Mouse (Mus musculus): ENCODE data around the gene Spin1.

Spin1 gene

DNA sequence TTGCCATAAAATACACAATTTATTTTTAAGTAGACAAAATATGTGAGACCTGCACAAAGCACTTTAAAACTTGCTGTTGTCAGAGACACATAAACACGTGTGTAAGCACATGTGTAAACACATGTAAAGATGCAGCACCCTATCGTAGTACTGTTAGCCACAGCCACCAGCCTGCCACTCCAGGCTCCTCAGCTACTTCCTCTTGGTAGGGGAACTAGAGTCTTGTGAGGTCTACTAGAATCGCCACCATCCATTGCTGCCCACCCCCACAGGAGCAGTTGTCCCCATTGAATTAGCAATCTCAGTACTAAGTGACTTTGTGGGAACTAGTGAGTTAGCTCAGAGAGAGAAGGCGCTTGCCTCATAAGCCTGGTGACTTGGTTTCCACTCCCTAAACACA is 35.6 kb downstream of the Spin1 start:
- DNase-seq (ENCODE audit: low spot score in 2 of 2), result no peak

DNA sequence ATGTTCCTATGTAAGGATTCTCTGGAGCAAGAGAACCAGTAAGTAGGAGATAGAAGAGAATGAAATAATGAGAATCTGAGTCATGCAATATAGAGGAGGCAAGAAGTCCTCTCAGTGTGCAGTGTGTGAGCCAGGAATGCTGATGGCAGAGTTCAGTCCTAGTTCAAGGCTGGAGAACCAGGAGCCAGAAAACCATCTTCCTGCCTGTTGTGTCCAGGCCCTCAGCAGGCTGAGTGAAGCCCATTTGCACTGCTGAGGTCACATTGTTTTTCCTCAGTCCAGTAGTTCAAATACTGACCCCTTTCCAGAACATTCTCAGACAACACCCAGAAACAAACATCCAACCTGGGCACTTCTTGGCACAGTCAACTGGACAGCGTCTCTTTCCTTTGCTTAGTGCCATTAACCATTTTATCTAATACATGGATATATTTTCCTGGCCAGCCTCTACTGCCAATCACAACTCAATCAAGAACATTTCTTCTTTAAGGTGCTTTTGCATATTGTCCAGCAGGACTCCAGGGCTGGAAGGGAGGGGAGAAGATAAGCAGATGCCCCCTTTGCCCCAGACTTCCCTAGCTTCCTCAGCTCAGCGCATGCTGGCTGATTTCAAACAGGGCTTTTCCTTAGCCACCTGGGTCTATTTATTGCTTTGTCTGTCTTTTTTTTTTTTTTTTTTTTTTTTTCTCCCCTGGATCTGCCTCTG is 36.5 kb downstream of the Spin1 start:
- no peak for DNase-seq (ENCODE audit: low spot score in 2 of 2)

DNA sequence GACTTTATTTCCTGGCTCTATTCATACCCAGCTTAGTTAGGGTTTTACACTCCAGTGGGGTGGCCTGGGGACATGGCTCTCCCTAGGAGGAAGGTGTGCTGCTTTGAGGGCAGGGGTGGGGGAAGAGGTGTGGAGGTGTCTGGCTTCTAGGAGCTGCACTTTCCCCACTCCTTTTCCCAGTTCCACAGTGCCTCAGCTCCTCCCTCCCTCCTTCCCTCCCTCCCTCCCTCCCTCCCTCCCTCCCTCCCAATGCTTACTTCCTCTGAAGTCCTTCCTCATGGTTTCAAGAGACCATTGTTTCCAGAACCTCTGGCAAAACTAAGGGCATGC is 37.0 kb downstream of the Spin1 start:
- no peak for DNase-seq (ENCODE audit: low spot score in 2 of 2)

DNA sequence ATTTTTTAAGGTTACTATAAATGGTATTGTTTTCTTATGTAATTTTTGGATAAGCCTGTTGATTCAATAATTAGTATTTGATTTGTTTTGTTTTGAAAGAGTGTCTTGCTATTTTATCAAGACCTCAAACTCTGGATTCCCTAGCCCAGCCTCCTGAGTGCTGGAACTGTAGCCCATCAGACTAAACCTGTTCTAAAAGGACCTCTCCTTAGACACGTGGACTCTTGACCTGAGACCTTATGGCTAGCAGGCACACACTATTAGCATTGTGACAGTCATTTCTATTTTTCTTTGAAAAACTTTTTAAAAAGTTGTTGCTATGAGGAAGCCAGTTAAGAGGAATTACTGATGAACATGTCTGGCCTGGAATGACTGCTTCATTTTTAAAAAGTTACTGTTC is 46.4 kb downstream of the Spin1 start:
- no peak for DNase-seq (ENCODE audit: low spot score in 2 of 2)

DNA sequence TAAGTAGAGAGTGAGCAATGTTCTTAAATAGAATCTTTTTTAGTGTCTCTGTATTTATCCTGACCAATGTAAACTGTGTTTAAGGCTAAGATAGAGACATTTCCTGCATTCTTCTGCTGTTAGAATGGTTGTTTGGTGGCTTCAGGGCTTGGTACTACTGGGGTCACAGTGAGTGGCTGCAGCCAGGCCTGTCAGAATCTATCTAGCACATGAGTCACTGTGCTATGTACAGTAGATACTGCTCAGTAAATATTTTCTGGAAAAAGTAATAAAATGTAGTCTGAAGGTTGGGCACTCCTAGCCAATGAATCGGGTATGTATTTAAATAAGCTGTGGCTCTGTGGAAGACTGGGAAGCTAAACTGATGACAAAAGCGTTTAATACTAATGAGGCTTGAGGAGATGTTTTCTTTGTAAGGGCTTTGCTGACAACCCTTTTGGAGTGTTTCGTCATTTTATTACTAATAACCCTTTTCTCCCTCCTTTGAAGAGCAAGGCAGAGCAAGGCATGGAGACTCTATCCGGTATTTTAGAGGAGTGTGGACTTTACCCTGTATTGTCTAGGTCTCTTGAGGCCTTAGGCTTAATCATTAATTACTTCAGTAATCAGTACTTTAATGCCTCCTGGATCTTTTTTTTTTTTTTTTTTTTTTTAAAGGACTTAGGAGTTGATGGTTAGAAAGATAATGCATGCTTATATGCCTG is 52.4 kb downstream of the Spin1 start:
- DNase-seq (ENCODE audit: low spot score in 2 of 2), result no peak

DNA sequence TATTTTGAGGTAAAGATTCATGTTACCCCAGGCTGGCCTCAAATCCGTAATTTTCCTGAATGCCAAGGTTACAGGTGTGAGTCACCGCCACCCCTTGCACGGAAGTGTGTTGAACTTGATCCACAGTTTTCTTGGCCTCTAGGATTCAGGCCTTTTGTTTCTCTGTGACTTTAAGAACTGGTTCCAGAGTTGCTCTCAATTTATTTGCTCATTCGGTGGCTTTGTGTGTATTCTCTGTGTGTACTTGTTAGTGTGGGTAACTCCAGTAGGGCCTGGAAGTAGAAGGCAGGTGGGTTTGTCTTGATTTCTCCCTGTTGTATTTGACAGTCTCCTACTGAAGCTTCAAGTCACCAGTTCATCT is 53.0 kb downstream of the Spin1 start:
- no peak for DNase-seq (ENCODE audit: low spot score in 2 of 2)

DNA sequence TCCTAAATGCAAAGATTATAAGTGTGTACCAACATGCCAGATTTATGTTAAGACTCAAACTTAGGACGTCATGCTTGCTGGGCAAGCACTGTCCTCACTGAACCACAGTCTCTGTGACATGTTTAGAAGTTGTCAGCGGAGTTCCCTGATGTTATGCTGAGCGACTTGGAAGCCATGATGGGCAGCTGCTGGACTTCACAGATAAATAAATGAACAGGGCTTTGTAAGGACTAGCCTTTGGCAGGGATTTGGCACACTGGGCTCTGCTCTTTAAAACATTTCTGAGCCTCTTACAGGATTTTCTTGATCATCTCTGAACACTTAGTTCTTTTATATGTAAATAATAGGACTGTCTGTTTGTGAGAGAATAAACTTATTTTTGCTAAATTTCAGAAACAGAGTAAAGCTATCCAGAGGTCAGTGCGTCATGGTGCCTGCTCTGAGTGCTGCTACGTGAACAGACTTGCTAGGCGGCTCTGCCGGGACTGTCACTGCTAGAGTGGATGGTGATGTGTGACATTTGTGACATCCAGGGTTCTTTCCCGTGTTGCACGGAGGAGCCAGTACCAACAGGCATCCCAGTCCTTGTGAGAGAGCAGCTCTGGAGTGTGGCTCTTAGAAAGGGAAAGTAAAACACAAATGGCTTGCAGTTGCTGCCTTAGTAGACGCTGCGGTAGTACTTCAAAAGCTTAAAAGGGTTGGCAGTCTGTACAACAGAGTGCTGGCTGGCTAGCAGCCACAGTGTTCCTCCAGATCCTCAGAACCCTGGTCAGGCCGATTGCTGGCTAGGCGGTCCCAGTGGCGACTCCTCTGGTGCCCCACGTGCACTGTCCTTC is 54.7 kb downstream of the Spin1 start:
- DNase-seq (ENCODE audit: low spot score in 2 of 2), result peak; percentile 52 to 57

DNA sequence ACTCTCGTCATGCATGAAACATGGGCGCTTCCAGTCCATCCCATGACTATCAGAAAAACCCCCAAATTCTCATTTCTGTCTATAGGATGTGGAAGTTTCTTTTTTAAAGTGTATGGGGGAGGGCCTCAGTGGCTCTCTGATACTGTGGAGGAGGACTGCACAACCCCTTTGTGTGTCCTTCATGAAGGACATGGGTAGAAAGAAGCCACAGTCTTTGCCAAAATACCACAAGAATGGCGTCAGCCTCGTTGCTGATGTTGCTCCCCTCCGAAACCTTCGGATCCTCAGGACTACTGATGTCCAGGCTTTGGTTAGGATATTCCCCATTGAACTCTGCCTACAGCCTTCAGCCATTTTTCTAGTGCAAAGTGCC is 55.3 kb downstream of the Spin1 start:
- no peak for DNase-seq (ENCODE audit: low spot score in 2 of 2)

DNA sequence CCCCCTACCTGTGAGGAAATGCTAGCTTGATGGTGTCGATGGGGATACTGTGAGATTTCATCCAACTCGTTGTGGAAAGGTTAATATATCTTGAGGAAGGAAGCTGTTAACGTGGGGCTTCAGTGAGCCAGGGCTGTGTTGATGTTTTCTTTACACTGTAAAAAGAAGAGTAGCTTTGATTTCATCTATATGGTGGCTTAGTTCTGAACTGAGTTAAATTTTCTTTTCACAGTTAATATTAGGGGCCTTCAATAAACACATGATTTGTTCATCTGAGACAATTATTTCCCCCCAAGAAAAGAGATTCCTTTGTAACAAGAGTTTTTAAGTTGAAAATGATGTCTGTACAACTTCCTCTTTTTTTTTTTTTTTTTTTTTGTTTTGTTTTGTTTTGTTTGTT is 56.6 kb downstream of the Spin1 start:
- no peak for DNase-seq (ENCODE audit: low spot score in 2 of 2)

DNA sequence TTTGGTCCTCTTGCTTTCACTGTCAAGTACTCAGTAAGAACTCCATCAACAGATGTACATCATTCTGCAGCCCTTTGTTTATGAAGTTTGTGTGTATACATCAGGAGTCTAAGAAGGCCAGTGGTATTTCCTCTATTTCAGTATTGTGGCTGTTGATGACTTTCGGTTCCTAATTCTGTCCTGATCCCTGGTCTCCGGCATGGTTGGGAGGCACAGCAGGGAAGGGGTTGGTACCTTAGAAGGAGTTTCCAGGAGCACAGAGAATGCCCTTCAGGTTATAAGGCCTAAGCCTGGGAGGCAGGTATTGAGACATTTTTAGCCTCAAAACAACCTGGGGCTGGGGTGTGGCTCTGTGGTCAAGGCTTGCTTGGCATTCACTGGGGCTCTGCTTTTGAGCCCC is 61.0 kb downstream of the Spin1 start:
- DNase-seq (ENCODE audit: low spot score in 2 of 2), result no peak

DNA sequence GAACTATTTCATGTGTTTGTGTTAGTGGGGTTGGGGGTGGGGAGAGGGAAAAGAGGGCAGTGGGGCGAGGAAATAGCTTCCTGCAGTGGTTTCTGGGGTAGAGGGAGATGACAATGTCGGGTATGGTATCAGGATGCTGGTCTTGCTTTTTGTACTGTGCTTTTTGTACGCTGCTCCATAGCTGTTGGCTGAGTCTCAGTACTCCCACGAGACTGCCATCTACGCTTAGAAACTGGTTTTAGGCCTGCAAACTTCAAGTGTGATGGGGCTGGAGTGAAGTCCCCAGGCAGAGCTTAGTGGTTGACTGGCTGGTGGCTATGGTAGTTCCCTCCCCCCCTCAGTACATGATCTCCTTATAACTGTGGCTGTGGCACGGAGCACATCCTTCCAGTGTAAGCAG is 61.6 kb downstream of the Spin1 start:
- no peak for DNase-seq (ENCODE audit: low spot score in 2 of 2)

DNA sequence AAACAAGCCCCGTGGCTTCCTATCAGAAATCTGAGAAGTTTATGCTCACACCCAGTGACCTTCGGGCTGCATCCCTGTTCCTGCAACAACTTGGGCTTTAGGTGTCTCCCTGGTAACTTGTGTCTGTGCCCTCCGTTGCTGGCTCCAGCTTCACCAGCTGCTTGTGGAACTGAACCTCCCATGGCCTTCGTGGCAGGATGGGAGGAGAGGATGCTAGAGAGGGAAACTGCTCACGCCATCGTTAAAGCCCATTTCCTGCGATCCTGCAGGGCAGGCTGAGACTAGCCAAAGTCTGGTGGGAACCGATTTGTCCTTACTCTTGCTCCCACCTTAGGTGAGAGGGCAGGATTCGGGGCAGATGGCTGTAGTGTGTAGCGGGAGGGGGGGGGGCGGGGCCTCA is 66.0 kb downstream of the Spin1 start:
- DNase-seq (ENCODE audit: low spot score in 2 of 2), result no peak

DNA sequence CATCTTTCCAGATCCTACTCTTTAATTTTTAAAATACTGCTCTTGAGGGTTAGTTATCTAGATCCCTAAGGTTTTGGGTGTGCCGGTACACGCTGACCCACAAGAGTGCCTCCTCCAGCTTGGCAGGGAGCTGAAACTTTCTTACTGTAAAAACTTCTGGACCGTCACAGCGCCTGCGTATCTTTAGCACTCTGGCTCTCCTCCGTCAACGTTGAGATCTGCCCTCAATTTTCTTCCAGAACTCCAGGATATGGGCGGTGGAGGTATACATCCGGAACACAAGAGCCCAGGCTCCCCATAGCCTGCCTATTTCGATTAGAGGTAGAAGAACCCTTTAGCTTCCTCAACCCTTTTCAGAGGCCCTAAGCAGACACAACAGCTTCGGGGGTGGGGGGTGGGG is 69.5 kb downstream of the Spin1 start:
- no peak for DNase-seq (ENCODE audit: low spot score in 2 of 2)

DNA sequence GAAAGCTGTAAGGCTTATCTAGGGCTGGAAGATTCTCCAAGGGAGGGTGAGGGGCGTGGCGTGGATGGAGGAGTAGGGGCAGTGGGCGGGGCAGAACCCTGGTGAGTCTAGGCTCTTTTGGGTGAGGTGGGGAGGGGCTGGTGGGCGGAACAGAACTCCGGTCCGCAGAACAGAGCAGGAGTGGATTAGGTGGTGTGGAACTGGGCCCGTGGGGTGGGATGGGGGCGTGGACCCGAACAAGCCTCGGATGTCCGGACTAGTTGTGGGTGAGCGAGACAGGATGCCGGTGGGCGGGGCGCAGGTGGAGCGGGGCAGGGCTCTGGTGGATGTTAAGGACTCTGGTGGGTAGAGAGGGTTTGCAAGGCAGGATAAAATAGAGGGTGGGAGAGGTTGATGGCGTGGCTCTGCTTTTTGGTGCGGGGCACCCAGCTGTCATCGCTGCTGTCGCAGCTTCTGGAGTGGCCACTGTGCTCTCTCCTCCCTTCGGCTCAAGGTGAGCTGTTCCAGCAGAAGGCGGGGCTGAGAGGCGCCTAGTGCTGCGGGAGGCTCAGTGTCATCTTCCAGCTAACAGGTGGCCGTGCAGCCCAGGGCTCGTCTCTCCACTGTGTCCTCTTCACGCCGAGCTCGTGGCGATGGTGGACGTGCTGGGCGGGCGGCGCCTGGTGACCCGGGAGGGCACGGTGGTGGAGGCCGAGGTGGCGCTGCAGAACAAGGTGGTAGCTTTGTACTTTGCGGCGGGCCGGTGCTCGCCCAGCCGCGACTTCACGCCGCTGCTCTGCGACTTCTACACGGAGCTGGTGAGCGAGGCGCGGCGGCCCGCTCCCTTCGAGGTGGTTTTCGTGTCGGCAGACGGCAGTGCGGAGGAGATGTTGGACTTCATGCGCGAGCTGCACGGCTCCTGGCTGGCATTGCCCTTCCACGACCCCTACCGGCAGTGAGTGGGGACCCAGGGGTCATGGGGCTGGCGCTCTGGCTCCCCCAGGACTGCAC is 70.3 kb downstream of the Spin1 start, which contains the start of gene Nxnl2:
Gene Nxnl2 (plus strand): TSS at position 332 of the 990 bp plus-strand sequence.
- peak; percentile 59 for DNase-seq (ENCODE audit: low spot score in 2 of 2)

DNA sequence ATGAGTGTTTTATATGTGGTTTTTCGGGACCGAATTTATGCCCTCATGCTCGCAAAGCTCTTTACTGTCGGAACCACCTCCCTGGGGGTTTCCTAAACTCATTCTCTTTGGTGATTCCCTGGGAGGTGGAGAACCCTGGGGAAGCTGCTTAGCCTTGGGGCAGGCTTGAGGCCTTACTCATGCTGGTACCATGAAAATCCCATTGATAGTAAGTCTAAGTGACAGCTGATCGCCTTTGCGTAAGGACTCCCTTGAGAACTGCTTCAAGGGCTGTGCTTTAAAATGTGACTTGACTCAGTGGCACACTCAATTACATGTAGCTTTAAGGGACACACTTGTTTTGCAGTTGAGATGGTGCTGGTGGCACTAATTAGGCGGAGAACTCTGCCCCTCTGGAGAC is 71.9 kb downstream of the Spin1 start:
- no peak for DNase-seq (ENCODE audit: low spot score in 2 of 2)

DNA sequence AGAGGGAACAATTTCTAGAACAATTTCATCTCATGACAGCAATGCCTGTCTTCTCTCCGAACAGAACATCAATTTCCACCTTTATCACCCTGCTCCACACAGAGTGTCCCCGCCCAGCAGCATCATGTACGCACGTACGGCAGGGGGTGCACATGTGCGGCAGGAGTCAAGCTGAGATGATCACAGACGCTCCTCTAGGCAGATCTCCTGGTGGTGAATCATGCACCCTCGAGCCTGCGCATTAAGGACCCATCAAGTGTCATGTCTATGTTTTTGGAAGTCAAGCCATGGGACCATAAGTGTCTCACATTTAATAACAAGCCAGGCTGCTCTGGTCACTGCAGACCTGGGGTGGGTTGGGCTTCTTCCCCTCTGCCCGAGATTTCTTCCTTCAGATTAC is 78.3 kb downstream of the Spin1 start:
- no peak for DNase-seq (ENCODE audit: low spot score in 2 of 2)

DNA sequence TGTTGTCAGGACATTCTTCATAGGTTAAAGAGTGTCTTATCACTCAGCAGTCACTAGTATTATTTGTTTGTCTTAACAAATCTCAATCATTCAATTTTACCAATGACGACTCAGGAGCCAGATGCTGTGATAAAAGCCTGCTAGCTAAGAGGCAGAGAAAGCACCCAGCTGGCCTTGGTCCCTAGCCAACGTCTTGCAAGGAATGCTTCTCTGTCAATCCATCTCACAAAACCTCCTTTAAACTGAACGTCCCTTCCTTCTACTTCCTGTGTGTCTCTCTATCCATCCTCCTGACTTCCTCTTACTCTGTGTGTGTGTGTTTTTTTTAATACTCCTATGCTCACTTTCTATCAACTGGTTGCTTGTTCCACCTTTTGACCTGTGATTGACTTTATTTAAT is 78.7 kb downstream of the Spin1 start:
- no peak for DNase-seq (ENCODE audit: low spot score in 2 of 2)

DNA sequence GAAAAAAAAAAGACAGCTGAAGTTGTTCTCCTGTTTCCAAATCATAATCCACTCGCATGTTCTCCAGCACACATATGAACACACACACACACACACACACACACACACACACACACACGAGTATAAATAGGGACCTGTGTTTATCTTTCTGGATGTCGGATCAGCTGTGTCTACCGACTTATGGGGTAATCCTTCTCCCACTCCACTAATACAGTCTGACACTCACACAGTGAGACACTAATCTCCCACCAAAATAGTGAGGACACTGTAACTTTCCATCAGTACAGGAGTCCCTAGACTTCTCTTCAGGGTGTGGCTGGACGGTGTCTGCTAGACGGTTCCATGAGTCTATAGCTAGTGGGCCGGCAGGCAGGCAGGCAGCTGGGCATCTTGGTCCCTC is 81.6 kb downstream of the Spin1 start:
- DNase-seq (ENCODE audit: low spot score in 2 of 2), result no peak

DNA sequence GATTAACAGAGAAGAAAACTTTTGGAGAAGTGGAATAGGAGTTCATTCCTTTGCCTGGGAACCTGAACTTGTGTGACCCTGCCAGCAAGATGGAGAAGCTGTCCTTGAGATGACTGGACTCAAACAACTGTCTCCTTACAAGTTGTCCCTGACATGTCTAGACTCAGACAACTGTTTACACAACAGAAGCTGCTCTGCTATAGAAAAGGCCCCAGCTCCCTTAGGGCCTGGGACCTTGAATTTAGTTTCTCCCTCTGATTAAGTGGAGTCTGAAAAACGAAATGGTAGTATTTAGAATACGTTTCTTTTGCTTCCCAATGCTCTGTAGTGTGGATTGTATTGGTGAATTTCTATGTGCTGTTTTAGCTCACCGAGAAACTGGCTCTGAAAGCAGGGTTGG is 84.2 kb downstream of the Spin1 start:
- DNase-seq (ENCODE audit: low spot score in 2 of 2), result no peak

DNA sequence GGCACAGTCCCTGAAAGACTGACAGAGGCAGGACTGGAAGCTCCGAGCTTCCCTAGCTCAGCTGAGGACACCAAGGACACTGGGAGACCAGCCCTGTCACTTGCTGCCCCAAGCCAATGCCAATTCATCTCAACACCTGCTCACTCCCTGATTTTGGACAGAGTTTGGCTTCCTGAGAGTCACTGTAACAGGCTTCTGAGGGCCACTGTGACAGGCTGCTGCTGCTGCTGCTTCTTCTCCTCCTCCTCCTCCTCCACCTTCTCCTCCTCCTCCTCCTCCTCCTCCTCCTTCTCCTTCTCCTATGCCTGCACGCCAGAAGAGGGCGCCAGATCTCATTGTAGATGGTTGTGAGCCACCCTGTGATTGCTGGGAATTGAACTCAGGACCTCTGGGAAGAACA is 89.7 kb downstream of the Spin1 start:
- DNase-seq (ENCODE audit: low spot score in 2 of 2), result no peak

DNA sequence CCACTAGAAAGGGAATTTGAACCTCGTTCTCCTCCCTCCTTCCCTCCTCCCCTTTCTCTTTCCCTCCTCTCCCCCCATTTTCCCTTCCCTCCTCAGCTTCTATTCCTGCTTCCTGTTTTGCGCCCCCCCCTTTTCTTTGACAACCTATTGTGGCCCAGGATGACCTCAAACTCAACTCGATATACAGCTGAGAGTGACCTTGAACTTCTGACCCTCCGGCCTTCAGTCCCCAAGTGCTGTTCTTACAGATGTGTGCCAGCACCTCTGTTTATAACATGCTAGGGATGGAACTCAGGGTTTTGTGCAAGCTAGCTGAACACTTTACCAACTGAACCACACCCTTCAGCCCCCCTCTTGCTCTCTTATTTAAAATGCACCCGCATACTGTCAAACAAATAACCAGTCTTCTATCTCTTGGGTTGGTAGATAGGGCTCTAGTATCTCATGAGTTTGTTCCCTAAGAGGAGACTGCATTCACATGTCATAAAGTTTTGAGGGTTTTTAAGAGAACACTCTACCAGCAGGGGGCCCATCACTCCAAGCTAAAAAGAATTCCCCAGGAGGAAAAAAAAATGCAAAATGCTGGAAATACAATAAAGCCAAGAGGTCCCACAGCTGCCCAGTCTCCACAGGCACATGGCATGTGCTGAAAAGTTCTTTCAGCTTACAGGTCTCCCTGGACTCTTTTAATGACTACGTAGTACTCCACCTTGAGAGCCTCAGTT is 90.9 kb downstream of the Spin1 start:
- peak in 1 of 2 experiments; percentile 44 for DNase-seq (ENCODE audit: low spot score in 2 of 2)
